9 mouse cellular contexts compared by ENCODE assay signal in genomic region chr19:47488250-47488649, GRCm38 (mm10). TPM values are rescaled to one million over a fixed set of nuclear protein-coding genes. Genes with fewer than 3 reads are reported as not detected.
DNase-seq lines count a peak whose midpoint lies in the region; ATAC-seq and TF ChIP-seq lines count a peak whose summit lies in the region.
"Had no signal": no experiment of that assay in that cellular context is flagged by ENCODE, and none has a peak within 500 bp of the region (broad histone marks: within the 10 kb centered on the region; RNA-seq: fewer than 3 reads in every experiment).

No protein-coding gene starts in this region.

- H3K4me1 ChIP-seq in kidney, postnatal 0 days (replicated peaks; ENCODE audit: insufficient read depth, low read length) = peaks cover 6% of the 10 kb centered on the region; the same call in 1 of the 2 replicates
- peaks cover 6% of the 10 kb centered on the region for H3K4me1 ChIP-seq in embryonic facial prominence, embryonic 14.5 days (ENCODE audit: control insufficient read depth, insufficient read depth, low read length)
- H3K4me1 ChIP-seq in forebrain, embryonic 10.5 days = peaks cover 26% of the 10 kb centered on the region
- H3K4me1 ChIP-seq: liver, embryonic 13.5 days had no signal

- H3K9ac ChIP-seq in kidney, postnatal 0 days (ENCODE audit: low read depth, low read length) = no peak overlapping the region
- H3K9ac ChIP-seq in embryonic facial prominence, embryonic 14.5 days (ENCODE audit: low read depth, low read length) = no peak overlapping the region
- H3K9ac ChIP-seq: liver, embryonic 13.5 days had no signal

- TF ChIP-seq CTCF in kidney, postnatal 0 days (IDR thresholded peaks at IDR 0.05; ENCODE audit: low read depth) = peak; percentile 61

- 41% methylated on average over 4 of the region's 4 CpGs for WGBS in kidney, postnatal 0 days
- WGBS in embryonic facial prominence, embryonic 14.5 days = 32% methylated on average over 4 of the region's 4 CpGs
- 36% methylated on average over 4 of the region's 4 CpGs for WGBS in forebrain, embryonic 10.5 days

- no peak overlapping the region for H3K4me2 ChIP-seq in kidney, postnatal 0 days (ENCODE audit: low read length)
- no peak overlapping the region for H3K4me2 ChIP-seq in embryonic facial prominence, embryonic 14.5 days (ENCODE audit: low read depth, low read length)
- H3K4me2 ChIP-seq: heart, embryonic 11.5 days; liver, embryonic 13.5 days had no signal

- no peak overlapping the region for H3K4me3 ChIP-seq in kidney, postnatal 0 days (replicated peaks; ENCODE audit: low read depth, low read length)
- H3K4me3 ChIP-seq in embryonic facial prominence, embryonic 14.5 days (ENCODE audit: low read depth, low read length) = no peak overlapping the region
- H3K4me3 ChIP-seq in forebrain, embryonic 10.5 days = no peak overlapping the region
- H3K4me3 ChIP-seq: liver, embryonic 13.5 days had no signal

- H3K27ac ChIP-seq in kidney, postnatal 0 days = no peak overlapping the region
- H3K27ac ChIP-seq in embryonic facial prominence, embryonic 14.5 days (replicated peaks; ENCODE audit: low read depth, low read length) = no peak overlapping the region
- H3K27ac ChIP-seq in forebrain, embryonic 10.5 days = no peak overlapping the region
- H3K27ac ChIP-seq: liver, embryonic 13.5 days had no signal

- no peak for ATAC-seq in kidney, postnatal 0 days (replicated peaks; ENCODE audit: low FRiP score, low read depth)
- no peak for ATAC-seq in embryonic facial prominence, embryonic 14.5 days (ENCODE audit: low read depth)

- DNase-seq in kidney, postnatal 0 days (ENCODE audit: low spot score) = no peak
- DNase-seq in kidney, adult 18-20 months = no peak
- DNase-seq in 416B (ENCODE audit: low read depth) = peak; percentile 35
- DNase-seq in B cell, adult 2 months = peak; percentile 62 to 67
- DNase-seq in embryonic facial prominence, embryonic 14.5 days (ENCODE audit: low spot score) = peak; percentile 56
- no peak for DNase-seq in forebrain, embryonic 10.5 days (ENCODE audit: extremely low spot score, low spot score)
- no peak for DNase-seq in gastrocnemius, adult 8-10 months (ENCODE audit: low spot score in 2 of 2)
- DNase-seq: liver, embryonic 13.5 days had no signal

- H3K27me3 ChIP-seq in kidney, postnatal 0 days (ENCODE audit: insufficient read depth, low read length) = no peaks in the 10 kb centered on the region
- no peaks in the 10 kb centered on the region for H3K27me3 ChIP-seq in embryonic facial prominence, embryonic 14.5 days (replicated peaks; ENCODE audit: control insufficient read depth, insufficient read depth, low read length)
- no peaks in the 10 kb centered on the region for H3K27me3 ChIP-seq in forebrain, embryonic 10.5 days (ENCODE audit: poor library complexity, severe bottlenecking)

- no peaks in the 10 kb centered on the region for H3K9me3 ChIP-seq in kidney, postnatal 0 days (replicated peaks; ENCODE audit: low read length)
- 0 out of 2 replicates have a peak, but pooled peaks cover 3% of the 10 kb centered on the region for H3K9me3 ChIP-seq in embryonic facial prominence, embryonic 14.5 days (ENCODE audit: control insufficient read depth, low read length)
- peaks cover 9% of the 10 kb centered on the region; the same call in 1 of the 2 replicates for H3K9me3 ChIP-seq in forebrain, embryonic 10.5 days

- H3K36me3 ChIP-seq in kidney, postnatal 0 days (ENCODE audit: insufficient read depth, low read length) = no peaks in the 10 kb centered on the region
- no peaks in the 10 kb centered on the region for H3K36me3 ChIP-seq in embryonic facial prominence, embryonic 14.5 days (ENCODE audit: control insufficient read depth, insufficient read depth, low read length)
- no peaks in the 10 kb centered on the region for H3K36me3 ChIP-seq in forebrain, embryonic 10.5 days (replicated peaks)
- H3K36me3 ChIP-seq: liver, embryonic 13.5 days had no signal

RNA-seq across cellular contexts. Expression of gene Sh3pxd2a, which starts 24.0 kb away (rescaled TPM):
- polyA plus RNA-seq in kidney, postnatal 0 days (2015; fragmentation: Nextera tagmentation; extraction: Ambion mirVana) = 4.1 TPM in 2 replicates
- 19.5 and 20.3 TPM in 2 replicates for polyA plus RNA-seq in embryonic facial prominence, embryonic 14.5 days (2014; fragmentation: Nextera tagmentation; extraction: Ambion mirVana)
- polyA plus RNA-seq in forebrain, embryonic 10.5 days (2016; fragmentation: Nextera tagmentation; extraction: Ambion mirVana) = 1.5 and 1.8 TPM in 2 replicates
- 10 to 100 TPM; 33.4 to 44.9 (median 41.1) TPM for total RNA-seq in gastrocnemius, adult 8-10 months (2022)

RNA-seq across cellular contexts. Expression of gene Stn1, which starts 49.1 kb away (rescaled TPM):
- 31.5 and 33.9 TPM in 2 replicates for polyA plus RNA-seq in kidney, postnatal 0 days (2015; fragmentation: Nextera tagmentation; extraction: Ambion mirVana)
- polyA plus RNA-seq in embryonic facial prominence, embryonic 14.5 days (2014; fragmentation: Nextera tagmentation; extraction: Ambion mirVana) = 48.1 and 52.3 TPM in 2 replicates
- 64.3 and 68.1 TPM in 2 replicates for polyA plus RNA-seq in forebrain, embryonic 10.5 days (2016; fragmentation: Nextera tagmentation; extraction: Ambion mirVana)
- 1 to 10 TPM; 3.3 to 4.2 (median 4.0) TPM for total RNA-seq in gastrocnemius, adult 8-10 months (2022)

Comparison
In these comparisons a context has a peak if more than half of its experiments do, and no peak if none do; other contexts are left out.
1. DNase-seq: peak in 416B (single experiment), B cell, adult 2 months (2 of 2) and embryonic facial prominence, embryonic 14.5 days (single experiment); none in kidney, postnatal 0 days (single experiment), kidney, adult 18-20 months (single experiment), forebrain, embryonic 10.5 days (single experiment) and gastrocnemius, adult 8-10 months (0 of 2).